Mouse (Mus musculus) thymus, adult 2 months (tissue): ENCODE measurements around the gene Dnm3. TPM values are rescaled to one million over a fixed set of nuclear protein-coding genes. Genes with fewer than 3 reads are reported as not detected.

Experiments used
- DNase-seq: peaks from one replicate; pipeline ENCODE4 v3.0.0; 2021
- H3K27ac ChIP-seq: fragments of 200-500 bp; 2 replicates; pipeline ENCODE4 v1.5.1; 2012; ENCODE audit warnings: low read length, control low read depth; ENCODE audit not compliant: control insufficient read depth, insufficient read depth
- H3K27me3 ChIP-seq: fragments of 200-500 bp; 2 replicates; pipeline ENCODE4 v1.6.1; 2012; ENCODE audit warnings: mild to moderate bottlenecking, low read length, moderate library complexity, mixed read lengths; ENCODE audit not compliant: control insufficient read depth, insufficient read depth
- H3K36me3 ChIP-seq: fragments of 200-500 bp; 2 replicates; pipeline ENCODE4 v1.6.1; 2012; ENCODE audit warnings: mild to moderate bottlenecking, low read length, moderate library complexity; ENCODE audit not compliant: control insufficient read depth, insufficient read depth
- H3K4me1 ChIP-seq: fragments of 200-500 bp; replicated peaks from 2 replicates; pipeline ENCODE4 v1.6.1; 2012; ENCODE audit warnings: low read length; ENCODE audit not compliant: control insufficient read depth, insufficient read depth
- H3K4me3 ChIP-seq: fragments of 200-500 bp; 2 replicates; pipeline ENCODE4 v1.5.1; 2012; ENCODE audit warnings: mild to moderate bottlenecking, low read length, control low read depth, moderate library complexity; ENCODE audit not compliant: control insufficient read depth, insufficient read depth
- CTCF ChIP-seq: fragments of 200-500 bp; IDR thresholded peaks from 2 replicates; pipeline ENCODE4 v1.5.1; 2012; ENCODE audit warnings: mild to moderate bottlenecking, control low read depth, low read length, moderate library complexity, borderline replicate concordance; ENCODE audit not compliant: control insufficient read depth, poor library complexity, insufficient read depth; ENCODE audit errors: extremely low read depth
- POLR2A ChIP-seq: fragments of 200-500 bp; IDR thresholded peaks from 2 replicates; pipeline ENCODE4 v1.6.1; 2012; ENCODE audit warnings: mild to moderate bottlenecking, low read length, control low read depth, moderate library complexity; ENCODE audit not compliant: control insufficient read depth, poor library complexity, insufficient read depth; ENCODE audit errors: extremely low read depth
- WGBS: fragments of 180-500 bp; shearing (Covaris S2); methylation state at CpG from one replicate; pipeline ENCODE4 v1.1.7; 2018; 5-methylcytosine and 5-hydroxymethylcytosine counted together
- polyA plus RNA-seq: library from polyadenylated mRNA; depleted of rRNA; stranded (reverse); fragments of >200 nt; gene quantifications from 2 replicates; pipeline ENCODE4 v1.2.3, GENCODE M21; 2012

Gene Dnm3
- polyA plus RNA-seq, 1 experiment, result 1.1 TPM

DNA sequence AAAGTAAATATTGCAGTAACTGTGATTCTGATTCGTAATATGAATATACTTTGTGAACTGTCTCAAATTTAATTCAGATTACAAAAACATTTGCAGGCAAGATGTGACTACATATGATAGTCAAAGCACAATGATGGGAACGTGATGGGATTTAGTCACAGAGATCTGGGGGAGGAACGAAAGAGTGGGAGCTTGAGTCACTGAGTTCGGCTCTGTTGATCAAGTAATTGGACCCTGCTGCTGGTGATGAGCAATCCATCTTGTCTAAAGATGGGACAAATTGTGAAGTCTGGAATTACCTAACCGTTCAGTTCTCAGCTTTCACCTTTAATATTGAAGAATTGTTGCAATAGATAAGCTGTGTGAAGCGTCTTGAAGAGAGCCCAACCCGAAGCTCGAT lies 505.6 kb downstream of the Dnm3 start:
- WGBS, result 91% methylated on average over 8 of the region's 8 CpGs
- DNase-seq, result no peak
- H3K4me1 ChIP-seq, result peaks cover 6% of the 10 kb centered on the region; the same call in 1 of the 2 replicates
- TF ChIP-seq CTCF (no peak), POLR2A (no peak)
- H3K27me3 ChIP-seq, result no peaks in the 10 kb centered on the region
- H3K4me3 ChIP-seq, result no peak overlapping the region
- H3K36me3 ChIP-seq, result no peaks in the 10 kb centered on the region
- no peak overlapping the region for H3K27ac ChIP-seq

DNA sequence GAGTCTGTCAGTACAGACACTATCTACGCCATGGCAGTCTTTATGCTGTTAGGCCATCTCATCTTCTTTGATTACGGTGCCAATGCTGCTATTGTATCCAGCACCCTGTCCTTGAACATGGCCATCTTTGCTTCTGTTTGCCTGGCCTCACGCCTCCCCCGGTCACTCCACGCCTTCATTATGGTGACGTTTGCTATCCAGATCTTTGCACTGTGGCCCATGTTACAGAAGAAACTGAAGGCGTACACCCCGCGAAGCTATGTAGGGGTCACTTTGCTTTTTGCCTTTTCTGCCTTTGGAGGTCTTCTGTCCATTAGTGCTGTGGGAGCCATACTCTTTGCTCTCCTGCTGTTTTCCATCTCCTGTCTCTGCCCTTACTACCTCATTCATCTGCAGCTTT lies 507.0 kb downstream of the Dnm3 start:
- H3K4me3 ChIP-seq, result no peak overlapping the region
- no peaks in the 10 kb centered on the region for H3K27me3 ChIP-seq
- WGBS, result 98% methylated on average over 9 of the region's 9 CpGs
- DNase-seq, result no peak
- no peaks in the 10 kb centered on the region for H3K36me3 ChIP-seq
- H3K4me1 ChIP-seq, result peaks cover 2% of the 10 kb centered on the region; the same call in 1 of the 2 replicates
- TF ChIP-seq POLR2A (no peak), CTCF (no peak)
- no peak overlapping the region for H3K27ac ChIP-seq

DNA sequence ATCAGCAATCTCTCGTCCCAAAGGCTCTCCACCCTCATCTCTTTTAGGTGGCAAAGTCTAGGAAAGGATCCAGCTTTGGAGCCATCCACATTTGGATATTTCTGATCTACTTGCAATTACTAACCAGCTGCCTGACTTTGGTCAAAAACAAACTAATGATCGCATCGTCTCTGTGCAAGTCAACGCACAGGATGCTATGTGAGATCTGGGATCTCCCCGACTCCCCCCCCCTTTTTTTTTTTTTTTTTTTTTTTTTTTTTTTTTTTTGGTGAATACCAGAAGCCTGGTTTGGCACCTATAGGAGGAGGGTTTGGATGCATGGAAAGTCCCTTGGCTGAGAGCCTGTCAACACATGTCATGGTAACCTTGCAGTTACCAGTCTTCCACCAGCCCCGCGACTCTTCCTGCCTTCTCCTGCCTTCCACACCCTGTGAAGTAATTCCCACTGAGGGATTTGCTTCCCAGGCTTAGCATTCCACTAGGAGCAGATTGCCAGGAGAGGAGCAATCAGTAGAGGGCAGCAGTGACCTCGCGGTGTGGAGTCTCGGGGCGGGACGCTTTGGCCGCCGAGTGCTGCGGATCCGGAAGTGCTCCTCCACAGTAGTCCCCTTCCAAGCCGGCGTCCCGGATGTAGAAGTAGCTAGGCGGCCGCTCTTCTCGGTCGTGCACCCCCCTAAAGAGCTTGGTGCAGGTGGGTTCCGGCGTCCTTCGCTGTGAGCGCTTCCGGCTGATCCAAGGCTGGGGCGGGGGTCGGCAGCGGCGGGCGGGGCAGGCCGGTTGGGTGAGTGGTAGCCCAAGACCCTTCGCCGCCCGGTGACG lies 509.0 kb downstream of the Dnm3 start, which contains the start of gene Pigc:
TSS of gene Pigc (plus strand) at position 598 of the 819 bp plus-strand sequence.
- DNase-seq, result peak; percentile 86
- H3K27ac ChIP-seq, result no peak within 1 kb of the TSS
- 5% methylated on average over 38 of the region's 38 CpGs for WGBS
- no peaks in the 10 kb centered on the region for H3K27me3 ChIP-seq
- no peaks in the 10 kb centered on the region; the same call in 1 of the 2 replicates for H3K4me1 ChIP-seq
- TF ChIP-seq POLR2A (0 out of 2 replicates have a peak, but pooled peaks have one; percentile 17), CTCF (peak; percentile 68; the same call in 1 of the 2 replicates)
- no peaks in the 10 kb centered on the region for H3K36me3 ChIP-seq
- H3K4me3 ChIP-seq, result peak within 1 kb of the TSS; percentile 70

GRCm38 (mm10) chr1:161967936-161968335 lies 509.9 kb downstream of the Dnm3 start:
- no peaks in the 10 kb centered on the region for H3K27me3 ChIP-seq
- no peak for TF ChIP-seq POLR2A
- no peaks in the 10 kb centered on the region; the same call in 1 of the 2 replicates for H3K4me1 ChIP-seq
- WGBS, result 62% methylated on average over 2 of the region's 2 CpGs
- H3K4me3 ChIP-seq, result no peak overlapping the region
- no peaks in the 10 kb centered on the region for H3K36me3 ChIP-seq
- no peak for DNase-seq
- no peak overlapping the region for H3K27ac ChIP-seq

- Histone ChIP-seq H3K27me3 (no peaks in the 10 kb centered on the region), H3K36me3 (no peaks in the 10 kb centered on the region), H3K4me1 (no peaks in the 10 kb centered on the region), H3K27ac (no peak overlapping the region), H3K4me3 (no peak overlapping the region)
- no peak for DNase-seq
- WGBS, result 60% methylated on average over 3 of the region's 3 CpGs
- TF ChIP-seq CTCF (no peak), POLR2A (no peak)
Observed at GRCm38 (mm10) chr1:161962465-161963377, 515.1 kb downstream of the Dnm3 start.

DNA sequence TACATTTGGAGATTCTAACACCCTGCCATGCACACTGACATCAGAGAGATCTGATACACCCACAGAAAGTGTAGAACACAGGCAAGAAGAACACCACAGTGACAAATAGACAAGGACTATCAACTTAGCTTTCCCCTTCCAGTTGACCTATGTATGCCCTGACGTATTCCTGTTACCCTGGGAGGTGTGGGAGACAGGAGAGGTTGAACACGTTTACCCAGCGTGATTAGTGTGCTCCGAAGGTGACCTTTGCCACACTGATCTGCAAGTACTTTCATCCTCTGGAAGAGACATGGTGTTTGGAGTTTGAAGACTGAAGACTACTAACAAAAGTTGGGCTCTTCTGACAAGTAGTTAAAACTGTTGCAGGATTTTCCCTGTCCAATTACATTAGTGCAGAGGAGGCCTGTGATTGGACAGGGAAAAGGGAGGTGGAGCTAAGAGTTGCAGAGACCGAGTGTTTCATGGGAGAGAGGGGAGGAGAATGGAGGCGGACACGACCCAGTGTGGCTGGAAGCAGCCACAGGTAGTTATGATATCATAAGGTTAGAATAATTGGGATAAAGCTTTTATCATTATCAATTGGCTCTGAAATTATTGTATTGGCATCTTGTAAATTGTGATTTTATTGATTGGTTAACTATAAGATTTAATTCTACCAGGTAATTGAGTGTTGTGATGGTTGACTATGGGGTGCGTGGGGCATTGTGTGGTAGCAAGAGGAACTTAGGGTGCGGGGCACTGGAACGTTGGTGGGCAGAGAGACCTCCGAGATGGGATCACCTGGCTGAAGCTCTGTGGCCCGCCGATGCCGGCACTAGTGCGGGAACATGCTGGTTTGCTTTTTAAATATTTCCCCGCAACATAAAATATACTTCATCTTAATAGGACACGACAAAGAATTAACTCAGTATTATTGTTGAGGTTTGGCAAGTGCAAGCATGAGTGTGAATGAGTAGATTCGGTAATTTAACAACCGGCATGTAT lies 519.6 kb downstream of the Dnm3 start:
- TF ChIP-seq POLR2A (no peak), CTCF (no peak)
- WGBS, result 94% methylated on average over 19 of the region's 19 CpGs
- no peak for DNase-seq
- no peak overlapping the region for H3K4me3 ChIP-seq
- no peaks in the 10 kb centered on the region for H3K36me3 ChIP-seq
- H3K27ac ChIP-seq, result no peak overlapping the region
- H3K27me3 ChIP-seq, result no peaks in the 10 kb centered on the region
- H3K4me1 ChIP-seq, result no peaks in the 10 kb centered on the region
